Mouse (Mus musculus): ENCODE measurements around the gene S100a13.

DNA sequence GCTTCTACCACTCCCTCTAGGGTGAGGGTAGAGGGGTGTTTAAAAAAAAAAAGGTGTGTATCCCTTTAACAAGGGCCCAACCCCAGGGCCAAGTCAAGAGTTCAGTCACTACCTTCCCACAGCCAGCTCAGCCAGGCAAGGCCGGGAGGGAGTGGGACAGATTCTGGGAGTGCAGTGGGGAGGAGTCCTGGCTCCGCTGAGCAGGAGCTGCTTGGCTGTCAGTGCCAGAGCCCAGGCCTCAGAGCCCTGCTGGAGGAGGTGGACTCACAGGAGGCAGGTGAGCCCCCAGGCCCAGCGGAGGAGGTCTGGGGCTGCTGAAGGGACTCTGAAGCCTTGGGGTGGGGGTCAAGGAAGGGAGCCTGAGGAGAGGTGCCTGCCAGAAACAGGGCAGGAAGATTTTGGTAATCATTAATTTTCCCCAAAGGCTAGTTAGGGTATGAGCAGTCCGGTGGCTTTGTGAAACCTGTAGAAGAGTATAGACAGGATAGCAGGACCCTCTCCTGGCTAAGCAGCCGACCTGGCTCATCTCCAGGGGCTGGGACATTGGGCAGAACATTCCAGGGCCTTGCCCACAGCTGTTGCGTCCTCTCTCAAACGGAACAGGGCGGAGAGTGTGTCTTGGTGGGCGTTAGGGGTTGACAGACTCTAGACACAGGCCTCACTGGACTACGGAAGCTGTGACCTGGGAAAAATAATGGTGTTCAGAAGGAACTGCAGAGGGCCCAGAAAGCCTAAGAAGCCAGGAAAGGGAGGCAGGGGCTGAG lies 23.1 kb downstream of the S100a13 start, which contains the start of gene S100a16:
- TF ChIP-seq CTCF (IDR thresholded peaks at IDR 0.05; ENCODE audit: extremely low read depth, insufficient read depth, low read length) (no peak), POLR2A (IDR thresholded peaks at IDR 0.05; ENCODE audit: extremely low read depth, insufficient read depth, low read length) (peak; percentile 41; the same call in 1 of the 2 replicates)
